Mouse (Mus musculus): ENCODE data around the gene Tlx3. TPM values are rescaled to one million over a fixed set of nuclear protein-coding genes. Genes with fewer than 3 reads are reported as not detected.

Tlx3 gene
- polyA plus RNA-seq, 1 experiment from 2014 or later: not detected

DNA sequence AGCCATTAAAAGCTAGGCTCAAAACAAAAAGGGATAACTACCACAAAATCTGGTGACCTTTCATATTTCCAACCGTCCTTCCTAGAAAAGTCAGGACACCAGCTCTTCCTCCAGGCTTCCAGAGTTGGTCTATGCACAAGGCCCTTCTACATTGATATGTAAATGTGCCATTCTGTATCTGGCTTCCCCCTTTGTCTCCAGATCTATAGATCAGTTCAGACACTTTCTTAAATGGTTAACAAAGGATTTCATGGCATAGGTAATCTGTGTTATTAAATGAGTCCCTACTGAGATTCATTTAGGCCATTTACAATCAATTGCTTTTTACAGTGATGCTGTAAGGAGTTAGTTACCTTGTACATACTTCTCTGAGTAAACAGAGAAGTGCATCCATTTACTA is 23.6 kb downstream of the Tlx3 start:
- WGBS (ENCODE audit: missing documents): 93% methylated on average over 1 of the region's 1 CpGs
- no peak overlapping the region for H3K4me3 ChIP-seq (ENCODE audit: inconsistent target)
- H3K36me3 ChIP-seq (ENCODE audit: inconsistent target): no peaks in the 10 kb centered on the region
- H3K27ac ChIP-seq: no peak overlapping the region
- H3K79me2 ChIP-seq (ENCODE audit: inconsistent target): no peaks in the 10 kb centered on the region

DNA sequence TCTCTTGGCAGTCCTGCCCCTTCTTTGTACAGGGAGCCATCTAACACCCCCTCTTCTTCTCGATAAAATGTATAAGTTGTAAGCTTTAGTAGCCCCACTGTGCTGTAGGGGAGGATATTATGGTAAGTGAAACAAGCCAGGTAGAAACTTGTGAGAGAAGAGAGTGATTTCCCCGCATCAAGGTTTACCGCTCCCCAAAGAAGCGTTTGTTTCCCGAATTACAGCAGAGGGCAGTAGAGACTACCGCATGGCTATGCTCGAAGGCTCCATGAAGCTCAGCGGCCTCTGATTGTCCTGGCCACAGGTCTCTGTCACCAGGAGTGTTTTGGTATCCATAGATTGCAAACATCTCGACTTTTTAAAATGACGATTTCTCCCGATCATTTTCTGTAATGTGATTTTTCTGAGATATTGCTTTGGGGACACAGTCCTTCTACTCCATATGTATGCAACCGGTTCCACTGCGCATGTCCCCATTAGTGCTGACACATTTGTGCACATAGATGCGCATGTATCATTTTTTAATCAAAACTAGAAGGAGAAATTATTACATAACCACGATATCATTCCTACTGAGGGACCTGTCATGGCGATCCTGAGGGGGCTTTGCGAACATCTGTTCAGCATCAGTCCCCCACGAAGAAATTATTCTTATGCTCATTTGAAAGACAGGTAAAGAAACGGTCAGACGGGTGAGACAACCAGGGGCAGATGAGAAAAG is 26.7 kb downstream of the Tlx3 start:
- Histone ChIP-seq H3K4me3 (ENCODE audit: inconsistent target) (no peak overlapping the region), H3K27ac (no peak overlapping the region), H3K36me3 (ENCODE audit: inconsistent target) (no peaks in the 10 kb centered on the region), H3K79me2 (ENCODE audit: inconsistent target) (no peaks in the 10 kb centered on the region)
- 38% methylated on average over 20 of the region's 20 CpGs for WGBS (ENCODE audit: missing documents)

DNA sequence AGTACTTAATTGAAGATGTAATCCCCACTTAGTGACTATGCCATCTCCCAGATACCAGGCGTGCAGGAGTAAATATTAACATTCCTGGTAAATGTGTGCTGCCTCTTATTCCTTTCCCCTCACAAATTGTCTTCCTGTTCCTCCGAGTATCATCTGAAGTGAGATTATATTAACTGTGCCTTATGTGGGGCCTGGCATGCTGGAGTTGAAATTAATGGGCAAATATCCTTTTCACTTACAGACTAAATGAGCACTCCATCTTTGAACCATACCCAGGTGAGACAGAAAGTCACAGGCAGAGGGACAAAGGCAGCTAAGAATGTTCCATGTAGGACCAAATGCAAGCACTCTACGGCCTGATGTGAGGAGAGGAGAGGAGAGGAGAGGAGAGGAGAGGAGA is 27.6 kb downstream of the Tlx3 start:
- Histone ChIP-seq H3K27ac (no peak overlapping the region), H3K36me3 (ENCODE audit: inconsistent target) (no peaks in the 10 kb centered on the region), H3K79me2 (ENCODE audit: inconsistent target) (no peaks in the 10 kb centered on the region), H3K4me3 (ENCODE audit: inconsistent target) (no peak overlapping the region)
- WGBS (ENCODE audit: missing documents): 88% methylated on average over 2 of the region's 3 CpGs

GRCm38 (mm10) chr11:33170489-33170888 is 32.9 kb downstream of the Tlx3 start:
- no peaks in the 10 kb centered on the region for H3K79me2 ChIP-seq (ENCODE audit: inconsistent target)
- no peak overlapping the region for H3K4me3 ChIP-seq (ENCODE audit: inconsistent target)
- no peaks in the 10 kb centered on the region for H3K36me3 ChIP-seq (ENCODE audit: inconsistent target)
- WGBS (ENCODE audit: missing documents): 12% methylated on average over 9 of the region's 9 CpGs
- no peak overlapping the region for H3K27ac ChIP-seq

GRCm38 (mm10) chr11:33162998-33163506 is 40.3 kb downstream of the Tlx3 start, which contains the start of gene Npm1:
Npm1 (minus strand) TSS chr11:33163206.
- Histone ChIP-seq H3K4me3 (ENCODE audit: inconsistent target) (peak within 1 kb of the TSS; percentile 79), H3K36me3 (ENCODE audit: inconsistent target) (peaks cover 24% of the 10 kb centered on the region), H3K79me2 (ENCODE audit: inconsistent target) (peaks cover 46% of the 10 kb centered on the region), H3K27ac (peak within 1 kb of the TSS; percentile 60)
- WGBS (ENCODE audit: missing documents): 1% methylated on average over 49 of the region's 49 CpGs

GRCm38 (mm10) chr11:33162211-33162997 is 41.0 kb downstream of the Tlx3 start:
- peak overlapping the region; percentile 60 for H3K27ac ChIP-seq
- H3K36me3 ChIP-seq (ENCODE audit: inconsistent target): peaks cover 31% of the 10 kb centered on the region
- WGBS (ENCODE audit: missing documents): under 1% methylated on average over 53 of the region's 53 CpGs
- peak overlapping the region; percentile 79 for H3K4me3 ChIP-seq (ENCODE audit: inconsistent target)
- peaks cover 46% of the 10 kb centered on the region for H3K79me2 ChIP-seq (ENCODE audit: inconsistent target)

GRCm38 (mm10) chr11:33159741-33160140 is 43.6 kb downstream of the Tlx3 start:
- Histone ChIP-seq H3K4me3 (ENCODE audit: inconsistent target) (no peak overlapping the region), H3K36me3 (ENCODE audit: inconsistent target) (peaks cover 55% of the 10 kb centered on the region), H3K79me2 (ENCODE audit: inconsistent target) (peaks cover 46% of the 10 kb centered on the region), H3K27ac (no peak overlapping the region)
- 100% methylated on average over 3 of the region's 3 CpGs for WGBS (ENCODE audit: missing documents)

- Histone ChIP-seq H3K36me3 (ENCODE audit: inconsistent target) (peaks cover 76% of the 10 kb centered on the region), H3K27ac (no peak overlapping the region), H3K4me3 (ENCODE audit: inconsistent target) (no peak overlapping the region), H3K79me2 (ENCODE audit: inconsistent target) (peaks cover 44% of the 10 kb centered on the region)
- 83% methylated on average over 2 of the region's 2 CpGs for WGBS (ENCODE audit: missing documents)
Observed at GRCm38 (mm10) chr11:33157453-33158196, 45.8 kb downstream of the Tlx3 start.

- Histone ChIP-seq H3K36me3 (ENCODE audit: inconsistent target) (peaks cover 84% of the 10 kb centered on the region), H3K27ac (no peak overlapping the region), H3K79me2 (ENCODE audit: inconsistent target) (peaks cover 33% of the 10 kb centered on the region), H3K4me3 (ENCODE audit: inconsistent target) (no peak overlapping the region)
- 90% methylated on average over 4 of the region's 4 CpGs for WGBS (ENCODE audit: missing documents)
Observed at GRCm38 (mm10) chr11:33156436-33157015, 46.9 kb downstream of the Tlx3 start.

GRCm38 (mm10) chr11:33154459-33154858 is 48.9 kb downstream of the Tlx3 start:
- H3K27ac ChIP-seq: no peak overlapping the region
- WGBS (ENCODE audit: missing documents): 94% methylated on average over 3 of the region's 3 CpGs
- peaks cover 85% of the 10 kb centered on the region for H3K36me3 ChIP-seq (ENCODE audit: inconsistent target)
- peaks cover 13% of the 10 kb centered on the region for H3K79me2 ChIP-seq (ENCODE audit: inconsistent target)
- no peak overlapping the region for H3K4me3 ChIP-seq (ENCODE audit: inconsistent target)

DNA sequence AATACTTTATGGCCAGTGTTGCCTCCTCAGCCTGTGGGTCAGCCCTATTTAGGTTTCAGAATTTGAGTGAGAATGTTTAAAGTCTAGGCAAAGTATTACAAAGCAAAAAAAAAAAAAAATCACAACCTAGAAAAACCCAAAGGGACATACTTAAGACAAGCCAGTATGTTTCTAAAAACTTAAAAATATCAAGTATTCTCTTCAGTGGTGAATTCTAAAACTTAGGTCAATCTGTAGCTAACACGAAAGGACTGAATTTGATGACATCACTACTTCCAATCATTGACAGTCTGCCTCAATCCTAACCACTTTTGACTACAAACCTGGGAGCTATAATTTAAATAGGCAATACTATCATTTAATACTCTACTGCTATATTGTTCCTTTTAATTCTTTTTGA is 50.4 kb downstream of the Tlx3 start:
- Histone ChIP-seq H3K4me3 (ENCODE audit: inconsistent target) (no peak overlapping the region), H3K27ac (no peak overlapping the region), H3K36me3 (ENCODE audit: inconsistent target) (peaks cover 72% of the 10 kb centered on the region), H3K79me2 (ENCODE audit: inconsistent target) (no peaks in the 10 kb centered on the region)
- WGBS (ENCODE audit: missing documents): 100% methylated on average over 1 of the region's 1 CpGs

DNA sequence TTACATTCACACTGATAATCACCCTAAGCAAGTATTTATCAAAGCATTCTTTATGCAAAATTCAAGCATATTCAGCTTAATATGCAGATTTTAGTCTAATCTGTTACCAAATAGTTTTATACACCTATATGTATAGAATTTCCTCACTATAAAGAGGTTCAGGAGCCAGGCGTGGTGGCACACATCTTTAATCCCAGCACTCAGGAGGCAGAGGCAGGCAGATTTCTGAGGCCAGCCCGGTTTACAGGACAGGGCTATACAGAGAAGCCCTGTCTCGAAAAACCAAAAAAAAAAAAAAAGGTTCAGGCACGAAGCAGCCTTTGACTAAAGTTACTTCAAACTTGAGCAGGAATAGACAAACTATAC is 51.6 kb downstream of the Tlx3 start:
- Histone ChIP-seq H3K27ac (no peak overlapping the region), H3K36me3 (ENCODE audit: inconsistent target) (peaks cover 59% of the 10 kb centered on the region), H3K79me2 (ENCODE audit: inconsistent target) (no peaks in the 10 kb centered on the region), H3K4me3 (ENCODE audit: inconsistent target) (no peak overlapping the region)
- WGBS (ENCODE audit: missing documents): 92% methylated on average over 4 of the region's 4 CpGs

- no peak overlapping the region for H3K4me3 ChIP-seq (ENCODE audit: inconsistent target)
- no peaks in the 10 kb centered on the region for H3K79me2 ChIP-seq (ENCODE audit: inconsistent target)
- 78% methylated on average over 3 of the region's 3 CpGs for WGBS (ENCODE audit: missing documents)
- H3K27ac ChIP-seq: no peak overlapping the region
- peaks cover 54% of the 10 kb centered on the region for H3K36me3 ChIP-seq (ENCODE audit: inconsistent target)
Observed at GRCm38 (mm10) chr11:33151128-33151779, 52.1 kb downstream of the Tlx3 start.

Data from macrophage (primary cell).